Mouse (Mus musculus): ENCODE measurements around the gene Bdh2.

DNA sequence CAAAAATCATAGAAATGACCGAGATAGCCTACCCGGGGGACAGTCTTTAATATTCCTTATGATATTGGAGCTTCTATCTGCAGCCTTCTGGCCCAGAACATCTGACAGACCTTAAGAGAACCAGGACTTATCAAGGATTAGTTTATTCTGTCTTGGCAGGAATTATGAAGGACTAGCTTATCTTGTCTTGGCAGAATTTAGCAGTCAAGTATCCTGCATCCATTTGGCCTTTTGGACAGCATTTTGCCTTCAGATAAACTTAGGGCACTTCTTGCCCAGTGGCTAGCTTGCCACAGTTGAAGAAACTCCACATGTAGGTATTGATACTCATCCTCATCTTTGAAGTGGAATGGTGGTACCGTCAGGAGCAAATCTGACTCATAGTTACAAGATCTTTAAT is 70.8 kb downstream of the Bdh2 start:
- no peak for TF ChIP-seq CTCF (conservative IDR thresholded peaks at IDR 0.05; ENCODE audit: low read length)
- no peak for TF ChIP-seq POU5F1 (IDR thresholded peaks at IDR 0.05; ENCODE audit: borderline replicate concordance, low read length)
- no peak for TF ChIP-seq NANOG (IDR thresholded peaks at IDR 0.05; ENCODE audit: borderline replicate concordance, low read length)

Data from E14TG2a.4 (cell line).